Comparison of ENCODE assay signal across 7 mouse cellular contexts in the genomic region with DNA sequence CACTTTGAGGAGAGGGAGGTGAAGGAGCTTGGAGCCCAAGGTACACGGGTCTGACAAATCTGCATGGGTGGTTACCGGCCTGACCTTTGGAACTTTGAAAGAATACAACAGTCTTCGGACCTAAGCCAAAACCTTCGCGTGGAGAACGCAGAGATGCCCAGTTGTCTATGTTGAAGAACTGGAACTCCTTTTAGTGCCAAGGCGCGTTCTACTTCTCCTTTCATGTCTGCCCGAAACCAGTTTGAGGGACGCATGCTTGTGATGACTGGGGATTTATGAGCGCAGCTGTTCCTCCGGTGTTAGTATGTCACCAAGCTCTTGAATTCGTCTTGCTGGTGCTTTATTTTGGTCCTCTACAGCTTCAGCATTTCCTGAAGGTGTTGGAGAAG. TPM values are rescaled to one million over a fixed set of nuclear protein-coding genes. Genes with fewer than 3 reads are reported as not detected.
A peak's percentile ranks its signal among the peaks of the same experiment; 100 is the strongest.
DNase-seq lines count a peak whose midpoint lies in the region; ATAC-seq and TF ChIP-seq lines count a peak whose summit lies in the region.

No protein-coding gene starts in this region.

- DNase-seq in ES-E14 (ENCODE audit: low read depth, low spot score): no peak
- no peak for DNase-seq in hindbrain, embryonic 11.5 days (ENCODE audit: low spot score)
- DNase-seq in liver, embryonic 14.5 days (ENCODE audit: low read depth in 3 of 3, low spot score in 3 of 3): no peak
- no peak for DNase-seq in embryo, embryonic 9.5 days (ENCODE audit: extremely low spot score)
- DNase-seq in layer of hippocampus, adult 18-20 months (ENCODE audit: low spot score in 2 of 2): no peak

- H3K79me3 ChIP-seq in C2C12 (ENCODE audit: low read depth): peaks cover 3% of the 10 kb centered on the region

- H3K9ac ChIP-seq in ES-E14 (ENCODE audit: insufficient read depth, low read depth, low read length, poor library complexity, severe bottlenecking): peak overlapping the region; percentile 24; the same call in 1 of the 2 replicates
- no peak overlapping the region; the same call in 1 of the 2 replicates for H3K9ac ChIP-seq in hindbrain, embryonic 11.5 days (ENCODE audit: low read depth, low read length)
- H3K9ac ChIP-seq in liver, embryonic 14.5 days (replicated peaks): no peak overlapping the region; the same call in 1 of the 2 replicates

- no peak overlapping the region for H3ac ChIP-seq in C2C12 (ENCODE audit: control insufficient read depth, insufficient read length, low read depth)

- in situ Hi-C loops in ES-E14 (cut with MboI; ENCODE audit: low sequenced_read_pairs in 2 of 2, unreplicated experiment in 2 of 2): no loop called here

- TF ChIP-seq EP300 in liver, embryonic 14.5 days (IDR thresholded peaks at IDR 0.05; ENCODE audit: low read depth): no peak

- no peak for ATAC-seq in hindbrain, embryonic 11.5 days (ENCODE audit: low FRiP score)
- no peak for ATAC-seq in liver, embryonic 14.5 days (ENCODE audit: insufficient read depth)

- peak overlapping the region; percentile 65 for H3K4me2 ChIP-seq in hindbrain, embryonic 11.5 days (replicated peaks; ENCODE audit: low read depth, low read length)
- peak overlapping the region; percentile 88 for H3K4me2 ChIP-seq in liver, embryonic 14.5 days (ENCODE audit: low read depth)

- no peak for TF ChIP-seq CTCF in C2C12 (IDR thresholded peaks at IDR 0.05; ENCODE audit: control insufficient read depth, insufficient read depth, insufficient read length)
- no peak for TF ChIP-seq CTCF in liver, embryonic 14.5 days (IDR thresholded peaks at IDR 0.05; ENCODE audit: low read depth)
- TF ChIP-seq CTCF in small intestine, adult 2 months (IDR thresholded peaks at IDR 0.05; ENCODE audit: extremely low read depth, insufficient read length, insufficient replicate concordance, low read depth, low read length): no peak

- H3K27ac ChIP-seq in ES-E14 (ENCODE audit: insufficient read depth, low read depth, low read length, poor library complexity, severe bottlenecking): no peak overlapping the region
- H3K27ac ChIP-seq in hindbrain, embryonic 11.5 days (ENCODE audit: low read depth, low read length): no peak overlapping the region
- H3K27ac ChIP-seq in liver, embryonic 14.5 days: peak overlapping the region; percentile 21; the same call in 1 of the 2 replicates
- H3K27ac ChIP-seq in small intestine, adult 2 months (ENCODE audit: insufficient read depth, low read depth, low read length): peak overlapping the region; percentile 96

- no peak for TF ChIP-seq POLR2A in small intestine, adult 2 months (IDR thresholded peaks at IDR 0.05; ENCODE audit: low read depth, low read length)

- no peaks in the 10 kb centered on the region for H3K36me3 ChIP-seq in C2C12 (ENCODE audit: control insufficient read depth, insufficient read depth)
- H3K36me3 ChIP-seq in ES-E14 (ENCODE audit: control insufficient read depth, insufficient read depth, low read length, poor library complexity, severe bottlenecking): no peaks in the 10 kb centered on the region
- no peaks in the 10 kb centered on the region for H3K36me3 ChIP-seq in hindbrain, embryonic 11.5 days (ENCODE audit: control insufficient read depth, insufficient read depth, low read length)
- no peaks in the 10 kb centered on the region for H3K36me3 ChIP-seq in liver, embryonic 14.5 days (replicated peaks; ENCODE audit: control insufficient read depth, insufficient read depth, low read depth)
- no peaks in the 10 kb centered on the region for H3K36me3 ChIP-seq in small intestine, adult 2 months (ENCODE audit: control insufficient read depth, insufficient read depth, low read length)

- peaks cover 53% of the 10 kb centered on the region for H3K79me2 ChIP-seq in C2C12 (ENCODE audit: control insufficient read depth, insufficient read depth)

- H3K4me1 ChIP-seq in ES-E14 (ENCODE audit: control insufficient read depth in 2 of 2, insufficient read depth in 2 of 2, low read length in 2 of 2, poor library complexity in 1 of 2): peaks cover 0 to 7% of the 10 kb centered on the region in 2 experiments; a peak in 1 of 4 replicates
- peaks cover 5% of the 10 kb centered on the region; the same call in 1 of the 2 replicates for H3K4me1 ChIP-seq in hindbrain, embryonic 11.5 days (replicated peaks; ENCODE audit: control insufficient read depth, insufficient read depth, low read length)
- peaks cover 16 to 18% of the 10 kb centered on the region in 2 experiments for H3K4me1 ChIP-seq in liver, embryonic 14.5 days (replicated peaks; ENCODE audit: control insufficient read depth in 2 of 2, insufficient read depth in 2 of 2, low read length in 1 of 2)
- H3K4me1 ChIP-seq in small intestine, adult 2 months (ENCODE audit: control insufficient read depth, insufficient read depth, insufficient read length, low read length): peaks cover 29% of the 10 kb centered on the region

- H3K9me3 ChIP-seq in ES-E14 (ENCODE audit: control insufficient read depth, insufficient read depth, low read depth, low read length): no peaks in the 10 kb centered on the region
- H3K9me3 ChIP-seq in hindbrain, embryonic 11.5 days (ENCODE audit: control insufficient read depth, low read length): no peaks in the 10 kb centered on the region
- H3K9me3 ChIP-seq in liver, embryonic 14.5 days (ENCODE audit: control insufficient read depth, low read length): no peaks in the 10 kb centered on the region

- no peaks in the 10 kb centered on the region for H3K27me3 ChIP-seq in C2C12 (ENCODE audit: control insufficient read depth, insufficient read depth, insufficient read length)
- no peaks in the 10 kb centered on the region for H3K27me3 ChIP-seq in hindbrain, embryonic 11.5 days (ENCODE audit: control insufficient read depth, insufficient read depth, low read length)
- no peaks in the 10 kb centered on the region for H3K27me3 ChIP-seq in liver, embryonic 14.5 days (ENCODE audit: control insufficient read depth, insufficient read depth, low read length)
- no peaks in the 10 kb centered on the region for H3K27me3 ChIP-seq in small intestine, adult 2 months (ENCODE audit: control insufficient read depth, insufficient read depth, low read length)

- 83% methylated on average over 13 of the region's 13 CpGs for WGBS in hindbrain, embryonic 11.5 days
- WGBS in liver, embryonic 14.5 days (ENCODE audit: insufficient replicate concordance): 58% methylated on average over 13 of the region's 13 CpGs
- 14% methylated on average over 13 of the region's 13 CpGs for WGBS in small intestine, adult 2 months

- H3K4me3 ChIP-seq in C2C12 (ENCODE audit: insufficient read depth, poor library complexity, severe bottlenecking): peak overlapping the region; percentile 42
- H3K4me3 ChIP-seq in ES-E14 (ENCODE audit: insufficient read depth in 1 of 2, low read depth in 1 of 2, low read length in 2 of 2, poor library complexity in 1 of 2, severe bottlenecking in 1 of 2): peak overlapping the region; percentile 53 to 100; a peak in 3 of 4 replicates
- peak overlapping the region; percentile 70 for H3K4me3 ChIP-seq in hindbrain, embryonic 11.5 days (ENCODE audit: low read depth, low read length)
- H3K4me3 ChIP-seq in liver, embryonic 14.5 days (ENCODE audit: insufficient read depth in 1 of 2, low read depth in 2 of 2, low read length in 2 of 2): peak overlapping the region; percentile 74 to 76
- peak overlapping the region; percentile 76 for H3K4me3 ChIP-seq in small intestine, adult 2 months (ENCODE audit: low read depth, low read length)

TF ChIP-seq in ES-E14, 5 proteins besides CTCF, POLR2A, EP300 and RAD21 (continues in another document):
- TF ChIP-seq ZNF384 (IDR thresholded peaks at IDR 0.05; ENCODE audit: low read depth, low read length): no peak
- TF ChIP-seq ZC3H11A (IDR thresholded peaks at IDR 0.05; ENCODE audit: borderline replicate concordance, low read depth, low read length): no peak

RNA-seq across cellular contexts. Expression of a gene that starts 1.0 kb away (rescaled TPM):
- polyA plus RNA-seq in C2C12 (2012; fragmentation: generic; extraction: Trizol): 22.5 TPM
- 51.7 and 79.6 TPM in 2 replicates for total RNA-seq in ES-E14 (2012; rRNA removed)
- 57.6 and 57.8 TPM in 2 replicates for polyA plus RNA-seq in hindbrain, embryonic 11.5 days (2014; fragmentation: Nextera tagmentation; extraction: Ambion mirVana)
- 13.9 and 15.6 TPM in 2 replicates for polyA plus RNA-seq in liver, embryonic 14.5 days (2012; rRNA removed)
- polyA plus RNA-seq in liver, embryonic 14.5 days (2014; fragmentation: Nextera tagmentation; extraction: Ambion mirVana): 20.7 and 21.1 TPM in 2 replicates
- 89.7 and 207 TPM in 2 replicates for polyA plus RNA-seq in small intestine, adult 2 months (2012; rRNA removed)
- total RNA-seq in layer of hippocampus, adult 18-20 months (2021): 10 to 100 TPM; 24.2 to 24.9 TPM

RNA-seq across cellular contexts. Expression of a gene that starts 9.1 kb away (rescaled TPM):
- 35.7 TPM for polyA plus RNA-seq in C2C12 (2012; fragmentation: generic; extraction: Trizol)
- total RNA-seq in ES-E14 (2012; rRNA removed): 42.3 and 45.2 TPM in 2 replicates
- 50.0 and 52.7 TPM in 2 replicates for polyA plus RNA-seq in hindbrain, embryonic 11.5 days (2014; fragmentation: Nextera tagmentation; extraction: Ambion mirVana)
- 8.1 and 8.5 TPM in 2 replicates for polyA plus RNA-seq in liver, embryonic 14.5 days (2012; rRNA removed)
- polyA plus RNA-seq in liver, embryonic 14.5 days (2014; fragmentation: Nextera tagmentation; extraction: Ambion mirVana): 6.7 and 7.9 TPM in 2 replicates
- polyA plus RNA-seq in small intestine, adult 2 months (2012; rRNA removed): 51.8 and 117 TPM in 2 replicates
- 10 to 100 TPM; 68.8 to 70.9 TPM for total RNA-seq in layer of hippocampus, adult 18-20 months (2021)

RNA-seq across cellular contexts. Expression of a gene that starts 24.4 kb away (rescaled TPM):
- polyA plus RNA-seq in C2C12 (2012; fragmentation: generic; extraction: Trizol): 20.9 TPM
- total RNA-seq in ES-E14 (2012; rRNA removed): 10.2 and 10.8 TPM in 2 replicates
- polyA plus RNA-seq in hindbrain, embryonic 11.5 days (2014; fragmentation: Nextera tagmentation; extraction: Ambion mirVana): 14.9 and 17.7 TPM in 2 replicates
- polyA plus RNA-seq in liver, embryonic 14.5 days (2012; rRNA removed): 2.0 and 3.1 TPM in 2 replicates
- 4.8 and 5.9 TPM in 2 replicates for polyA plus RNA-seq in liver, embryonic 14.5 days (2014; fragmentation: Nextera tagmentation; extraction: Ambion mirVana)
- polyA plus RNA-seq in small intestine, adult 2 months (2012; rRNA removed): 6.0 and 8.2 TPM in 2 replicates
- total RNA-seq in layer of hippocampus, adult 18-20 months (2021): 10 to 100 TPM; 16.5 to 24.3 TPM

RNA-seq across cellular contexts. Expression of a gene that starts 27.5 kb away (rescaled TPM):
- polyA plus RNA-seq in C2C12 (2012; fragmentation: generic; extraction: Trizol): 5.4 TPM
- 7.3 and 16.5 TPM in 2 replicates for total RNA-seq in ES-E14 (2012; rRNA removed)
- polyA plus RNA-seq in hindbrain, embryonic 11.5 days (2014; fragmentation: Nextera tagmentation; extraction: Ambion mirVana): 5.2 and 8.6 TPM in 2 replicates
- polyA plus RNA-seq in liver, embryonic 14.5 days (2012; rRNA removed): 4.5 and 5.1 TPM in 2 replicates
- polyA plus RNA-seq in liver, embryonic 14.5 days (2014; fragmentation: Nextera tagmentation; extraction: Ambion mirVana): 2.0 and 2.3 TPM in 2 replicates
- polyA plus RNA-seq in small intestine, adult 2 months (2012; rRNA removed): 8.7 and 14.0 TPM in 2 replicates
- total RNA-seq in layer of hippocampus, adult 18-20 months (2021): 10 to 100 TPM; 24.0 to 32.2 TPM

RNA-seq across cellular contexts. Expression of a gene that starts 40.6 kb away (rescaled TPM):
- polyA plus RNA-seq in C2C12 (2012; fragmentation: generic; extraction: Trizol): 630 TPM
- total RNA-seq in ES-E14 (2012; rRNA removed): 390 TPM in 2 replicates
- polyA plus RNA-seq in hindbrain, embryonic 11.5 days (2014; fragmentation: Nextera tagmentation; extraction: Ambion mirVana): 702 and 724 TPM in 2 replicates
- 104 and 121 TPM in 2 replicates for polyA plus RNA-seq in liver, embryonic 14.5 days (2012; rRNA removed)
- polyA plus RNA-seq in liver, embryonic 14.5 days (2014; fragmentation: Nextera tagmentation; extraction: Ambion mirVana): 316 and 317 TPM in 2 replicates
- polyA plus RNA-seq in small intestine, adult 2 months (2012; rRNA removed): 952 and 1,569 TPM in 2 replicates
- total RNA-seq in layer of hippocampus, adult 18-20 months (2021): 100 to 1,000 TPM; 372 to 373 TPM

Comparison
In these comparisons a context has a peak if more than half of its experiments do, and no peak if none do; other contexts are left out.
1. H3K27ac ChIP-seq: peak in liver, embryonic 14.5 days (single experiment) and small intestine, adult 2 months (single experiment); none in ES-E14 (single experiment) and hindbrain, embryonic 11.5 days (single experiment).
2. Peak in every context shown above with its lines, with median percentiles within 50 percentile points of each other: H3K4me3 ChIP-seq.